Mouse (Mus musculus): ENCODE data around the gene Dnajc11. TPM values are rescaled to one million over a fixed set of nuclear protein-coding genes. Genes with fewer than 3 reads are reported as not detected.

The Dnajc11 gene
- polyA plus RNA-seq, 1 experiment from 2014 or later = 85.1 TPM

- 83% methylated on average over 3 of the region's 3 CpGs for WGBS (ENCODE audit: insufficient replicate concordance)
- no peaks in the 10 kb centered on the region for H3K9me3 ChIP-seq (replicated peaks)
- H3K9ac ChIP-seq = 0 out of 2 replicates have a peak overlapping the region, but pooled peaks have one; percentile 0
- no peaks in the 10 kb centered on the region for H3K27me3 ChIP-seq (replicated peaks)
- no peak overlapping the region for H3K4me2 ChIP-seq
- H3K4me3 ChIP-seq = no peak overlapping the region
- H3K27ac ChIP-seq = peak overlapping the region; percentile 37
- peaks cover 77% of the 10 kb centered on the region for H3K4me1 ChIP-seq
- ATAC-seq = no peak
- peaks cover 56% of the 10 kb centered on the region for H3K36me3 ChIP-seq
These were observed 4.6 kb downstream of the Dnajc11 start for GRCm38 (mm10) chr4:151938089-151938488.

- peak; percentile 15; the same call in 1 of the 2 replicates for ATAC-seq
- peaks cover 55% of the 10 kb centered on the region for H3K4me1 ChIP-seq
- H3K36me3 ChIP-seq = peaks cover 64% of the 10 kb centered on the region
- H3K4me3 ChIP-seq = no peak overlapping the region
- no peak overlapping the region for H3K9ac ChIP-seq
- no peak overlapping the region for H3K27ac ChIP-seq
- WGBS (ENCODE audit: insufficient replicate concordance) = 82% methylated on average over 11 of the region's 11 CpGs
- H3K9me3 ChIP-seq (replicated peaks) = no peaks in the 10 kb centered on the region
- no peak overlapping the region for H3K4me2 ChIP-seq
- H3K27me3 ChIP-seq (replicated peaks) = no peaks in the 10 kb centered on the region
These were observed 12.7 kb downstream of the Dnajc11 start for GRCm38 (mm10) chr4:151946211-151946610.

GRCm38 (mm10) chr4:151948497-151949471 lies 15.3 kb downstream of the Dnajc11 start:
- Histone ChIP-seq H3K4me3 (no peak overlapping the region), H3K36me3 (peaks cover 78% of the 10 kb centered on the region), H3K27ac (peak overlapping the region; percentile 4; the same call in 1 of the 2 replicates), H3K27me3 (replicated peaks) (no peaks in the 10 kb centered on the region), H3K4me2 (no peak overlapping the region), H3K4me1 (peaks cover 43% of the 10 kb centered on the region), H3K9me3 (replicated peaks) (no peaks in the 10 kb centered on the region), H3K9ac (no peak overlapping the region)
- peak; percentile 18; the same call in 1 of the 2 replicates for ATAC-seq
- WGBS (ENCODE audit: insufficient replicate concordance) = 87% methylated on average over 14 of the region's 14 CpGs

DNA sequence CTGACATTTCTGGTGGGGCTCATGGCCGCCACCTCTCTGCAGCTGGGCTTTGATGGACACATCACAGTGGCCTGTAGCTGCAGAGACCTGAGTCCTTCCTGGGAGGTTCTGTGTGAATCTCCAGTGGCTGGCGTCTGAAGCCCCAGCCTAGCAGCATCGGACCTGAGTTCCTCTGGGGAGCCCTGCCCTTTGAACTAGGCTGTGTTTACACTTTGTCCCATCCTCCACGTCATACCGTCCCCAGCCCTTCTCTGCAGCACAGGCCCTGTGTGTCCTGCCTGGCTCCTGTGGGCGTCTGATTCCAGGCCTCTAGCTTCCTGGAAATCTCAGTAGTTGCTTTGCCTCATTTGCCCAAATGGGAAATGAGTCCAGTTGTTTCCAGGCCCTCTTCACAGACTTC lies 19.7 kb downstream of the Dnajc11 start:
- no peak overlapping the region for H3K4me2 ChIP-seq
- H3K27ac ChIP-seq = peak overlapping the region; percentile 98
- no peaks in the 10 kb centered on the region for H3K9me3 ChIP-seq (replicated peaks)
- H3K36me3 ChIP-seq = peaks cover 96% of the 10 kb centered on the region
- H3K27me3 ChIP-seq (replicated peaks) = no peaks in the 10 kb centered on the region
- peak; percentile 8; the same call in 1 of the 2 replicates for ATAC-seq
- WGBS (ENCODE audit: insufficient replicate concordance) = 75% methylated on average over 6 of the region's 6 CpGs
- peaks cover 47% of the 10 kb centered on the region for H3K4me1 ChIP-seq
- no peak overlapping the region for H3K9ac ChIP-seq
- H3K4me3 ChIP-seq = no peak overlapping the region

GRCm38 (mm10) chr4:151955791-151956190 lies 22.3 kb downstream of the Dnajc11 start:
- Histone ChIP-seq H3K4me2 (no peak overlapping the region), H3K36me3 (peaks cover 90% of the 10 kb centered on the region), H3K9ac (peak overlapping the region; percentile 74), H3K4me3 (no peak overlapping the region), H3K4me1 (peaks cover 60% of the 10 kb centered on the region), H3K27me3 (replicated peaks) (no peaks in the 10 kb centered on the region), H3K9me3 (replicated peaks) (no peaks in the 10 kb centered on the region), H3K27ac (peak overlapping the region; percentile 98)
- WGBS (ENCODE audit: insufficient replicate concordance) = 92% methylated on average over 1 of the region's 1 CpGs
- no peak for ATAC-seq

- peak overlapping the region; percentile 50 for H3K4me2 ChIP-seq
- H3K27ac ChIP-seq = peak overlapping the region; percentile 98
- peaks cover 85% of the 10 kb centered on the region for H3K36me3 ChIP-seq
- 47% methylated on average over 9 of the region's 9 CpGs for WGBS (ENCODE audit: insufficient replicate concordance)
- no peaks in the 10 kb centered on the region for H3K9me3 ChIP-seq (replicated peaks)
- peak overlapping the region; percentile 74 for H3K9ac ChIP-seq
- H3K4me1 ChIP-seq = peaks cover 79% of the 10 kb centered on the region
- ATAC-seq = peak; percentile 82
- H3K4me3 ChIP-seq = no peak overlapping the region
- H3K27me3 ChIP-seq (replicated peaks) = no peaks in the 10 kb centered on the region
These were observed 24.3 kb downstream of the Dnajc11 start for GRCm38 (mm10) chr4:151957584-151958315.

DNA sequence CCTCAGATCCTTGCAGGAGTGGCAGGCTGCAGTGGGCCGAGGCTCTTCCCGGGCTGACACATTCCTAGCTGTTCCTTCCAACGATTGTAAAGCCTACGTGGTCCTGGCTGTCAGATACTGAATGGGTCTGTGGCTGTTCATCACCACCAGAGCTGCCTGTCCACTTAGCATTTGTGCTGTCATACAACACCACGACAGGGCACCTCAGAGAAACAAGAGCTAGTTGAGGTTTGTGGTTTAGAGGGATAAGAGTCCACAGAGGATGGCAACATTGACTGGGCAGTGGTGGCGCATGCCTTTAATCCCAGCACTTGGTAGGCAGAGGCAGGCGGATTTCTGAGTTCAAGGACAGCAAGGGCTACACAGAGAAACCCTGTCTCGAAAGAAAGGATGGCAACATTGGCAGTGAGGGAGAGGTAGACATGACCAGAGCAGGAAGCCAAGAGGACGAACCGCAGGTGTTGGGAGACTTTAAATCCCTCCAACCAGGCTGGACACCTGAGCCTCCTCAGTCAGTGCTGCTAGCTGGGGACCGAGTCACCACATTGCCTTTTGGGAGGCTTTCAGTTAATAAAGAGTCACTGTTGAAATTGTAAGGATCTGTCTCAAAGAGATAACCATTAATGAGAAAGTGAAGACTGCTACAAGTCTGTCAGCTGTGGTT lies 26.5 kb downstream of the Dnajc11 start:
- peaks cover 92% of the 10 kb centered on the region for H3K4me1 ChIP-seq
- peak overlapping the region; percentile 74 for H3K9ac ChIP-seq
- H3K9me3 ChIP-seq (replicated peaks) = no peaks in the 10 kb centered on the region
- ATAC-seq = peak; percentile 17
- peaks cover 85% of the 10 kb centered on the region for H3K36me3 ChIP-seq
- peak overlapping the region; percentile 98 for H3K27ac ChIP-seq
- peak overlapping the region; percentile 6; the same call in 1 of the 2 replicates for H3K4me3 ChIP-seq
- H3K4me2 ChIP-seq = peak overlapping the region; percentile 52
- 52% methylated on average over 11 of the region's 11 CpGs for WGBS (ENCODE audit: insufficient replicate concordance)
- H3K27me3 ChIP-seq (replicated peaks) = no peaks in the 10 kb centered on the region

- WGBS (ENCODE audit: insufficient replicate concordance) = 15% methylated on average over 3 of the region's 3 CpGs
- H3K4me3 ChIP-seq = peak overlapping the region; percentile 12; the same call in 1 of the 2 replicates
- H3K27ac ChIP-seq = peak overlapping the region; percentile 98
- H3K9ac ChIP-seq = peak overlapping the region; percentile 74
- peak overlapping the region; percentile 52 for H3K4me2 ChIP-seq
- H3K9me3 ChIP-seq (replicated peaks) = no peaks in the 10 kb centered on the region
- H3K4me1 ChIP-seq = peaks cover 87% of the 10 kb centered on the region
- ATAC-seq = peak; percentile 95
- H3K27me3 ChIP-seq (replicated peaks) = no peaks in the 10 kb centered on the region
- peaks cover 84% of the 10 kb centered on the region for H3K36me3 ChIP-seq
These were observed 27.0 kb downstream of the Dnajc11 start for GRCm38 (mm10) chr4:151960513-151960854.

- peaks cover 63% of the 10 kb centered on the region for H3K4me1 ChIP-seq
- peak overlapping the region; percentile 49 for H3K4me2 ChIP-seq
These were observed 29.3 kb downstream of the Dnajc11 start for GRCm38 (mm10) chr4:151962817-151963216.

DNA sequence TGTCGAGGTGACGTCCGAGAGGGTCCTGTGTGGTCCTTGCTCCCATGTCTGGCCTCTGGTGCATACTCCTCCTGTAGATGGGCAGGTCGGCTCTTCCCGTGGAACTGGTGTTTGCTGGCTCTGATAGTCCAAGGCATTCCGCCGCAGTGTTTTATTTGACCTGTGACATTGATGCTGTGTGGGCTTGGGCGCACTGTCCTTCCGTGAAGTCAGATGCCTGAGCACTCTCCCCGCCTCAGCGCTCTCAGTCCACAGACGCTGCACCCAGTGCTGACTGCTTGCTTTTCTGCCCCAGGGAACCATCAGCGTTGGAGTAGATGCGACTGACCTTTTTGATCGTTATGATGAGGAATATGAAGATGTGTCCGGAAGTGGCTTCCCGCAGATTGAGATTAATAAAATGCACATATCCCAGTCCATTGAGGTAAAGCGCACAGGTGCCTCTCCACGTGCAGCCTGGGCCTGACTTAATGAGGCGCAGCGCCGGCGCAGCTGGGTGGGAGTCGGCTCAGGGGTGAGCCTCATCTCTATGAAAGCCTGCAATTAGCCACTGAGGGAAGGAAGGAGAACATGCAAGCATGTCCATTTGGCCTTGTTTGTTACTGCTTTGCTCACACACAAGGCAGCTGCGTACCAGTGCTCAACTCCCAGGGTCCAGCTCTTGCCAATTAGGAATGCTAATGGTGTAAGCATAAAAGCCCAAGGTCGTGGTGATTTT lies 34.9 kb downstream of the Dnajc11 start:
- Histone ChIP-seq H3K4me2 (no peak overlapping the region), H3K27me3 (replicated peaks) (no peaks in the 10 kb centered on the region), H3K9ac (no peak overlapping the region), H3K27ac (peak overlapping the region; percentile 6; the same call in 1 of the 2 replicates), H3K36me3 (peaks cover 97% of the 10 kb centered on the region), H3K9me3 (replicated peaks) (no peaks in the 10 kb centered on the region), H3K4me1 (peaks cover 29% of the 10 kb centered on the region), H3K4me3 (no peak overlapping the region)
- WGBS (ENCODE audit: insufficient replicate concordance) = 91% methylated on average over 26 of the region's 26 CpGs
- ATAC-seq = no peak

More at GRCm38 (mm10) chr4:151962817-151963216, 29.3 kb downstream of the Dnajc11 start:
- Histone ChIP-seq H3K9ac (peak overlapping the region; percentile 67), H3K9me3 (replicated peaks) (no peaks in the 10 kb centered on the region), H3K27me3 (replicated peaks) (no peaks in the 10 kb centered on the region), H3K36me3 (peaks cover 86% of the 10 kb centered on the region), H3K27ac (peak overlapping the region; percentile 98), H3K4me3 (no peak overlapping the region)
- ATAC-seq = peak; percentile 43
- WGBS (ENCODE audit: insufficient replicate concordance) = 27% methylated on average over 3 of the region's 3 CpGs

Data from liver, embryonic 12.5 days (tissue).